Mouse (Mus musculus) C2C12 (cell line): ENCODE results near the gene Cit. TPM values are rescaled to one million over a fixed set of nuclear protein-coding genes. Genes with fewer than 3 reads are reported as not detected.
"Not testable (repeated sequence)": the region's sequence is repeated elsewhere in the genome, so short reads cannot be mapped to it uniquely, and the experiment has no call there.

Experiments used
- H3K27me3 ChIP-seq: one replicate; pipeline ENCODE4 v1.6.1; 2011; ENCODE audit not compliant: control insufficient read depth, insufficient read depth, insufficient read length
- H3K36me3 ChIP-seq: one replicate; pipeline ENCODE4 v1.6.1; 2011; ENCODE audit not compliant: control insufficient read depth, insufficient read depth
- H3K4me3 ChIP-seq: one replicate; pipeline ENCODE4 v1.5.1; 2011; ENCODE audit warnings: mild to moderate bottlenecking, control low read depth; ENCODE audit not compliant: poor library complexity, insufficient read depth, severe bottlenecking
- H3K79me2 ChIP-seq: one replicate; pipeline ENCODE4 v1.6.1; 2011; ENCODE audit not compliant: control insufficient read depth, insufficient read depth
- H3K79me3 ChIP-seq: one replicate; pipeline ENCODE4 v1.6.1; 2011; ENCODE audit warnings: low read depth, control low read depth
- H3ac ChIP-seq: one replicate; pipeline ENCODE3; 2011; ENCODE audit warnings: low read depth; ENCODE audit not compliant: control insufficient read depth, insufficient read length
- CEBPB ChIP-seq: IDR thresholded peaks from one replicate; pipeline ENCODE4 v1.6.1; 2011; ENCODE audit warnings: low read depth, mild to moderate bottlenecking, control low read depth, moderate library complexity
- CTCF ChIP-seq: IDR thresholded peaks from one replicate; pipeline ENCODE4 v1.5.1; 2011; ENCODE audit not compliant: control insufficient read depth, insufficient read depth, insufficient read length
- FOSL1 ChIP-seq: IDR thresholded peaks from one replicate; pipeline ENCODE4 v1.8.0; 2011; ENCODE audit warnings: mild to moderate bottlenecking, low read length; ENCODE audit not compliant: poor library complexity, insufficient read depth, severe bottlenecking
- MAX ChIP-seq: IDR thresholded peaks from one replicate; pipeline ENCODE4 v1.6.1; 2011; ENCODE audit warnings: mild to moderate bottlenecking, control low read depth
- MYOD1 ChIP-seq: IDR thresholded peaks from one replicate; pipeline ENCODE4 v1.6.1; 2011; ENCODE audit warnings: low read depth; ENCODE audit not compliant: control insufficient read depth, insufficient read length
- MYOG ChIP-seq: IDR thresholded peaks from one replicate; pipeline ENCODE4 v1.6.1; 2011; ENCODE audit not compliant: control insufficient read depth, insufficient read length; ENCODE audit errors: extremely low read depth
- USF1 ChIP-seq: IDR thresholded peaks from one replicate; pipeline ENCODE4 v1.6.1; 2011; ENCODE audit warnings: low read depth, mild to moderate bottlenecking, control low read depth, moderate library complexity
- polyA plus RNA-seq: library from polyadenylated mRNA; unstranded; fragments of >200 nt; fragmentation: generic; extraction: Trizol; gene quantifications from one replicate; pipeline ENCODE4 v1.2.1, GENCODE M21; 2012; ENCODE audit warnings: missing spikeins

Gene Cit
- polyA plus RNA-seq, 1 experiment, result 19.9 TPM

DNA sequence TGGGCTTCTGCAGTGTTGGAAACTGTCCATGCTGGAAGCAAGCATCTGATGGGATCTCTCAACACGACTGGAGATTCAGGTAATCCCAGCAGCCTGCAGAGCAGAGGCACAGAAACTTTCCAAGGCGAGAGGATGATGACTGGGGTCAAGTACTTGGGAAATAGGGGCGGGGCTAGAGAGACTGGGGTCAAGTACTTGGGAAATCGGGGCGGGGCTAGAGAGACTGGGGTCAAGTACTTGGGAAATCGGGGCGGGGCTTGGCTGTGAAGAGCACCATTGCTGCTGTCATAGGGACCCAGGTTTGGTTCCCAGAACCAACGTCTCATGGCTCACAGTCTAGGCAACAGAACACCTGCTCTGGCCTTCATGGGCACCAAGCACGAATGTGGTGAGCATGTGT is 25.1 kb upstream of the Cit start:
- no peaks in the 10 kb centered on the region for H3K36me3 ChIP-seq
- H3K79me2 ChIP-seq, result no peaks in the 10 kb centered on the region
- TF ChIP-seq MYOD1 (no peak), USF1 (no peak), CTCF (no peak), MAX (no peak)
- no peaks in the 10 kb centered on the region for H3K27me3 ChIP-seq
- H3K79me3 ChIP-seq, result no peaks in the 10 kb centered on the region
- H3K4me3 ChIP-seq, result no peak overlapping the region
- no peak overlapping the region for H3ac ChIP-seq

GRCm38 (mm10) chr5:115821200-115821599 is 23.9 kb upstream of the Cit start:
- Histone ChIP-seq H3K27me3 (no peaks in the 10 kb centered on the region), H3ac (no peak overlapping the region), H3K79me3 (no peaks in the 10 kb centered on the region), H3K4me3 (no peak overlapping the region), H3K36me3 (no peaks in the 10 kb centered on the region), H3K79me2 (no peaks in the 10 kb centered on the region)
- no peak for TF ChIP-seq FOSL1
- TF ChIP-seq CTCF, result no peak
- no peak for TF ChIP-seq MAX
- TF ChIP-seq MYOD1, result no peak
- TF ChIP-seq USF1, result no peak
- TF ChIP-seq CEBPB, result no peak
- TF ChIP-seq MYOG, result no peak

DNA sequence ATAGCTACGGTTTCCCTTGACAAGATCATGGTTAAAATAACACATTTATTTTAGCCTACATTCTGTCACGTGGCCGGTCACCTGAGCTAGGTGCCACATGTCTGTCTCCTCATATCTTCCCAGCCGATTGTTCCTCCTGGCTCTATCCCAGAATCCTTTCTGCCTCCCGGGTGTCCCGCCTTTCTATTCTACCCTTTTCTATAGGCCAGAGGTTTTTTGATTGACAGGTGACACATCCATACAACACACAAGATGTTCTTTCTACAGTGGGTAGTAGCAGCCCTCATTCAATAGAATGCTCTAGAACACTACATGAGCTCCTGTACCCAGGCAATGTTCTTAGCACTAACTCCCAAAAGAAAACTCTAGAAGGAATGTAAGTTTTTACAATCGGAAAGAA is 23.2 kb upstream of the Cit start:
- no peak overlapping the region for H3ac ChIP-seq
- TF ChIP-seq MYOG (no peak), CEBPB (no peak)
- no peaks in the 10 kb centered on the region for H3K27me3 ChIP-seq
- no peaks in the 10 kb centered on the region for H3K79me2 ChIP-seq
- H3K79me3 ChIP-seq, result no peaks in the 10 kb centered on the region
- no peaks in the 10 kb centered on the region for H3K36me3 ChIP-seq
- H3K4me3 ChIP-seq, result no peak overlapping the region

DNA sequence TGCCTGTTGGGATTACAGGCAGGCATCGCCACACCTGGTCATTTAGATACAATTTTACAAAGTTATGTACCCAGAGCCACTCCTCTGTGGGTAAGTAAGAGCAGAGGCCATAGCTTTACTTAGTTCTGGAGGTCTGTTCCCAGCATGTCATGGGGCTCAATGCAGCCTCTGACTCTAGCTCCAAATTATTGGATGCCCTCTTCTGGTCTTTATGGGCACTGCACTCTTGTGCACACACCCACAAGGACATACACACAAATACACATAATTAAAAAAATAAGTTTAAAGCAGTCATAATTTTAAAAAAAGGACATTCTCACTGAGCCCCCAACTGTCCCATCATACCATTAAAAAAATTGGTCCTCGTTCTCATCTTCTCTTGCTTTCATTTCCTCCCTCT is 12.3 kb upstream of the Cit start:
- no peak overlapping the region for H3ac ChIP-seq

GRCm38 (mm10) chr5:115833806-115834205 is 11.3 kb upstream of the Cit start:
- not testable (repeated sequence) for H3K79me2 ChIP-seq, H3K27me3 ChIP-seq, H3K79me3 ChIP-seq, H3K36me3 ChIP-seq, H3K4me3 ChIP-seq, H3ac ChIP-seq

More for the DNA sequence above, 12.3 kb upstream of the Cit start:
- Histone ChIP-seq H3K36me3 (no peaks in the 10 kb centered on the region), H3K27me3 (peaks cover 2% of the 10 kb centered on the region), H3K4me3 (no peak overlapping the region), H3K79me3 (no peaks in the 10 kb centered on the region), H3K79me2 (no peaks in the 10 kb centered on the region)
- TF ChIP-seq MYOD1 (no peak), CTCF (no peak)

DNA sequence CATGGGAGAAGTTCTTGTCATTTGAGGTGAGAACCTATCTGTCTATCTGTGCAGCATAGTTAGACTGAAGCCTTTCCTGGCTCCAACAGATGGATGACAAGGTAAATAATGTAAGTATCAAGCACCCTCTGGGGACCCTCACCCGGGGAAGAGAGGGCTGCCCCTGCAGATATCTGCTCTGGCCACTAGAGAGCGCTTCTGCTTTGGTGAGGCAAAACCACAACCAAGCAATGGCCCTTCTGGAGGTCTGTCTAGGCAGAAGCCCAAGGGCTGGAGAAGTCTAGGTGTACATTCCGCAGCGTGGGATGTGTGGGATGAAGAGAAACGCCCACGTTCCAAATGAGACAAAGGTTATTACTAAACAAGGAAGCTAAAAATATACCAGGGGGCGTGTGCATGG is 9.8 kb upstream of the Cit start:
- H3K27me3 ChIP-seq, result no peaks in the 10 kb centered on the region

GRCm38 (mm10) chr5:115838059-115838458 is 7.0 kb upstream of the Cit start:
- Histone ChIP-seq H3K79me3 (no peaks in the 10 kb centered on the region), H3K36me3 (no peaks in the 10 kb centered on the region), H3K4me3 (no peak overlapping the region), H3K79me2 (no peaks in the 10 kb centered on the region), H3K27me3 (no peaks in the 10 kb centered on the region), H3ac (no peak overlapping the region)
- TF ChIP-seq CEBPB, result no peak
- TF ChIP-seq USF1, result no peak
- TF ChIP-seq FOSL1, result no peak
- no peak for TF ChIP-seq MAX
- TF ChIP-seq MYOG, result no peak
- TF ChIP-seq CTCF, result no peak
- TF ChIP-seq MYOD1, result no peak

More for the DNA sequence above, 9.8 kb upstream of the Cit start:
- Histone ChIP-seq H3K36me3 (no peaks in the 10 kb centered on the region), H3ac (no peak overlapping the region), H3K79me2 (no peaks in the 10 kb centered on the region), H3K79me3 (no peaks in the 10 kb centered on the region), H3K4me3 (no peak overlapping the region)
- TF ChIP-seq MYOG (no peak), CEBPB (no peak), MYOD1 (no peak), MAX (no peak), FOSL1 (no peak), USF1 (no peak), CTCF (no peak)
